Mouse (Mus musculus) CD8-positive naive resting alpha-beta T cell, adult 2 months (primary cell): ENCODE measurements around the gene Rps6ka5.

Experiments
- DNase-seq, 2 experiments: peaks; one replicate each; pipeline ENCODE4 v3.0.0; 2022; ENCODE audit warnings: low read depth in 2 of 2, low spot score in 2 of 2

Gene Rps6ka5

DNA sequence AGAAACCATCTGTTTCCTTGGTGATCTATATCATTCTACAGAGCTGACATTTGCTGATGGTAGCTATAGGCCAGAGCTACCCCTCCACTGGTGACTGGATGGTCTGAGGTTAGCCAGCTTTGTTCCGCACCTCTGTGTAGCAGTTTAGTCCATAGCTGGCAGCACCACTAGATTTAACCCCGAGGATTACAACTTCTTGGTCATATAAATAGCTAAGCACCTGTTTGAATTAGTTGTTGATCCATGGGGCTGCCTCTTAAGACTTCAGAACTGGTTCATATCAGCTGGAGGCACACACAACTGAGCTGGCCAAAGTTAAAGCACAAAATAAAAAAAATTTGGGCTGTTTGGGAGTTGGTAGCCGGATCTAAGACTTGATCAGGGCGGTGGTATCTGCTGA, 193.6 kb downstream of the Rps6ka5 start:
- DNase-seq, result no peak

DNA sequence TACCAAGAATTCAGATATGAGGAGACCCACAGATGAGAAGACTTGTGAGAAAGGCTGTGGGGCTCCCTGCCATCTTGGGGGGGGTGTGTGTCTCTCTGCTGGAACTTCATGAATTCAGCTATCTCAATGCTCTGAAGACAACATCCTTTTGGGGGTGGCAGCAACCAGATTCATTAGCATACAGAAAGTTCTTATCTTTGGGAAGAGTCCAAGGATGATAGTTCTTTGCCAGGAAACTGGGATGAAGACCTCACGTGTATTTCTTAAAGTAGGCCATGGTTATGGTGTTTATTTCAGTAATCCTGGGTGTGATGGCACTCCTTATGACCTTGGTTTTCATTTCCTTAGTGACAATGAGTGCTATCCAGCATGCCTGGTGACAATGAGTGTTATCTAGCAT, 195.0 kb downstream of the Rps6ka5 start:
- DNase-seq, result no peak

DNA sequence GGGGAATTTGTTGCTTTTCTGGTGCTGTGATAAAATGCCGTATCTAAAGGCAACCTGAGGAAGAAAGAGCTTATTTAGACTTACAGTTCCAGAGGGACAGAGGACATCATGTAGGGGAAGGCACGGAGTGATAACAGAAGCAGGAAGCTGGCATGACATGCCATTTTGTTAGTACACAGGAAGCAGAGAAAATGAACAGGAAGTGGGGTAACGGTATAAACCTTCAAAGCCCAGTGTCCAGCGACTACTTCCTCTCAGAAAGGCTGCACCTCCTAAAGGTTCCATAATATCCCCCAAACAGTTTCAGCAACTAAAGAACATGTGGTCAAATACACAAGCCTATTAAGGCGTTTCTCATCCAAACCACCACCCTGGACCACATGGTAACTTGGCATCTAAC, 195.9 kb downstream of the Rps6ka5 start:
- no peak for DNase-seq

DNA sequence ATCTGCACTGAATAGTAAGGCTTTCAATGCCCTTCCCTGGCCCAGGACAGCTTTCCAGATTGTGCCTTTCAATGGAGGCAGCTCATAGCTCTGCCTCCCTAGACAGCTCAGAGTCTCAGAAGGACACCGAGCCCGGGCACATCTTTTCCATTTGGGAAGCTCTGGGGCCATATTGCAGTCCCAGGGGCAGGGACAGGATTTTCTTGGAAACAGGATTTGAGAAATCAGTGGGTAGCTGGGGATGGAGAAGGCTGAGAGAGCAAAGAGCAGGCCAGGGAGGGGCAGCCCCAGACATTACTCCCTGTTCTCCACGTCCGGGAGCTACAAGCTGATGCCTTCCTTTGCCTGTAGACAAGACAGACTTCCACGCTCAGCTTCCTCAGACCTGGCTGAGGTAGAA, 197.1 kb downstream of the Rps6ka5 start:
- DNase-seq, result no peak

DNA sequence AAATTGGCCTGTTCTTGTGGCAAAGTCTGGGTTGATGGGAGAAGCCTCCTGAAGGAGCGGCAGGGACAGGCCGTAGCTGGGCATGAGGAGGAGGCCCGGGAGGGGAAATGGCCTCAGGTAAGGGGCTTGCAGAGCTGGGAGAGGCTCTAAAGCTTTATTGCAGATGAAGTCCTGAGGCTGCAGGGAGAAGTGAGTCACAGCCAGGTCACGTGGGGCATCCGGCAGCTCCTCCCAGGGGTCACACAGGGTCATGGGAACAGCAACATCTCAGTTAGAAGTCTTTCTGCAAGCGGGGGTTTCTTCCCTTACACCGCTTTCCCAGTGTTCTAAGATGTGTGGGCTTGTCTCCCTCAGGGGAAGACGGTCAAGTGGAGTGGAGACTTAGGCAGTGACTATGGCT, 197.6 kb downstream of the Rps6ka5 start:
- DNase-seq, result no peak

- DNase-seq, result no peak
These were observed 198.5 kb downstream of the Rps6ka5 start for GRCm38 (mm10) chr12:100528246-100528645.

- DNase-seq, result no peak
These were observed 199.0 kb downstream of the Rps6ka5 start for GRCm38 (mm10) chr12:100527753-100528152.

- no peak for DNase-seq
These were observed 199.5 kb downstream of the Rps6ka5 start for GRCm38 (mm10) chr12:100527241-100527640.

DNA sequence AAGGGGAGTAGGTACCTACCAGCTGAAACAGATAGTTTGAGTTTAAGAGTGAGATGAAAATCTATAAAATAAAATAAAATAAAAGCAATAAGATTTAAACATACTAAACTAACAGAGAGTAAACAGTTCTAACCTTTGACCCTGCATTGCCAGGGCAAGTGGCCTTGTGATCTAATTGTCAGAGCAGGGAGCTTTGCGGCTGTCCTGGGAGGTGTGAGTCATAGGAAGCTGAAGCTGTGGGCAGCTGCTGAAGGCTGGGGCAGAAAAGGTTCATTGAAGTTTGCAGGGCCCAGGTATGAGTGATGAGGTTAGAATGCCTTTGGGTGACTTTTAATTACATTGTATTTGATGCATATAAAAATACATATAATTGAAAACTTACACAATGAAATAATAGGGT, 200.8 kb downstream of the Rps6ka5 start:
- no peak for DNase-seq

DNA sequence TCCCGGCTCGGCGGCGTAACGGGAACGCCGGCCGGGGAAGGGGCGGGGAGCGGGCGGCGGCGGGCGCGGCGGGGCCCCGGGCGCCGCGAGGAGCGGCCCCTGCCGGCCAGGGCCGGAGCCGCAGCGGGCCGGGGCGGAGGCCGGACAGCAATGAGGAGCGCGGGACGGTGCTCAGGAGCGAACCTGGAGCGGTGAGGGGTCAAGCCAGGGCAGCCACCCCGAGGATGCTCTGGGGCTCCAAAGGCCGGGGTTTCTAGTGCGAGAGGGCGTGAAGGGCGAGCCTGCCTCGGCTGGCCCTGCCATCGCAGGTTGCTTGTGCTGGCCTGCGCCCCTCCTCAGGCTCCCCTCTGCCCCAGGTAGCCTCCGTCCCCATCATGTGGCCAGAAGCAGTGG, 206.0 kb downstream of the Rps6ka5 start, which contains the start of gene Ttc7b:
Gene Ttc7b, minus strand, starts transcription at position 33 of the 393 bp plus-strand sequence.
- peak; percentile 23 to 31 for DNase-seq

- DNase-seq, result peak; percentile 37 to 46
These were observed 206.5 kb downstream of the Rps6ka5 start for GRCm38 (mm10) chr12:100520077-100520793.

DNA sequence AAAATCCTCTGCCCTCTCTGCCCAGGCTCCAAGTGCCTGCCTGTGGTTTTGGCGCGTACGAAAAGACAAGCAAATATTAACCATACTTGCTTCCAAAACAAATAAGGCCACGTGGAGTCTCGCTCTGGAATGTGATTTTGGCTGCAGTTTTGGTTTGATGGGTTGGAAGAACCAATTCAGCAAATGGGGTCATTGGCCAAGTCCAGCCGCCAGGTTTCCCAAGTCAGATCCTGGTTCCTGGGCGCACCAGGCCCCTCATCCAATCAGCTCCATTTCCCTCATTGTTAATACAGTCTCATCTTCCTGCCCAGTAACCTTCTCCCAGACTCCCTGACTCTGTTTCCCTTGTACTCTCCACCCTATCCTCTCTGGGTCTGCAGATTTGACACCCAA, 207.1 kb downstream of the Rps6ka5 start:
- DNase-seq, result no peak

- DNase-seq, result no peak
These were observed 209.4 kb downstream of the Rps6ka5 start for GRCm38 (mm10) chr12:100517371-100517770.

- no peak for DNase-seq
These were observed 210.5 kb downstream of the Rps6ka5 start for GRCm38 (mm10) chr12:100516161-100516838.

DNA sequence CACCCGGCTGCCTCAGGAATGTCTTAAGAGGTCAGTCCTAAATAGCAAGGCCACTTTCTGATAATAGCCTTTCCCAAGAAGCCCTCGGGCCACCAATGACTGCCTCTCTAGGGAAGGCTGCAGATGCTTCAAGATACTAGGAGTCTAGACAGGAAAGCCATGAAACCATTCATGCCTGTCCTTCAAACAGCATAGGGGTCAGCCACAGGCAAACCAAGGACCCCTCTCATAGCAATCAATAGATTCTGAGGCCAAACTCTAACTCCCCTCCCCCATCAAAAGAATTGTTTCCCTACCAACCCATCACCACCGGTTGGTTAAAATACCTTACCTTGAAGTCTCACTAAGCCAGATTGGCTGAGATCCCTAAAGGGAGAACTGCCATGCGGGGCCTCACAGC, 211.3 kb downstream of the Rps6ka5 start:
- DNase-seq, result no peak

DNA sequence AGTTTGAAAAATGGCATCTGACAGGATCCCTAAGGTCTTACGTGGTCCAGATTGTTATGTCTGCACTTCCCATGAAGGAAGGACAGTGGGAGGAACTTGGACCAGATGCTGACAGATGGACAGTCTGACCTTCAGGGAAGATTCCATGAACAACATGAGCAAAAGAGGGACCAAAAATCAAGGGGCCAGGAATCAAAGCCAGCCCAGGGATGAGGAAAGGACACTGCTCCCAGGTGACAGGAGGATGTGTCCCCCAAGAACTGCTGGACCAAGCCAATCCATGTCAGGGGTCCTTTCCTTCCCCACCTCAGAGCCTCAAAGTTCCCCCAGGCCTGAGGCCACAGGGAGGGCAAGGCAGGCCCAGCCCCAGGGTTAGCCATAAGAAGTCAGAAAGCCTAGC, 212.2 kb downstream of the Rps6ka5 start:
- DNase-seq, result no peak

DNA sequence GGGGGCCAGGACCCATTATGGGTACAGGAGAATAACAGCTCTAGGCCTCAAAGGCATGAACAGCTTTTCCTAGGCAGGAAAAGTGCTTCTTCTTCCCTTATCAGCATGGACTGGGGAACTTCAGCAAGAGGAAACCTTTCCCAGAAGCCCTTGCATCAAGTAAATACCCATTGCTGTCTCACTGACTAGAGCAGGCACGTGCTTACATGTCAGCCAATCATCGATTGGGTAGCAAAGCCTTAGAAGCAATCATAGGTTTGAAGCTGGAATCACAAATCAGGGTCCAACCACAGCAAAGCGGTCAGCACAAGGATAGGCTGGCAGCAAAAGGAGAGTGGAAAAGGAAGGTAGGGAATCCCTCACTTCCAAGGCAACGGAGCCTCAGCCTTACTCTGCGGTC, 213.7 kb downstream of the Rps6ka5 start:
- DNase-seq, result no peak

DNA sequence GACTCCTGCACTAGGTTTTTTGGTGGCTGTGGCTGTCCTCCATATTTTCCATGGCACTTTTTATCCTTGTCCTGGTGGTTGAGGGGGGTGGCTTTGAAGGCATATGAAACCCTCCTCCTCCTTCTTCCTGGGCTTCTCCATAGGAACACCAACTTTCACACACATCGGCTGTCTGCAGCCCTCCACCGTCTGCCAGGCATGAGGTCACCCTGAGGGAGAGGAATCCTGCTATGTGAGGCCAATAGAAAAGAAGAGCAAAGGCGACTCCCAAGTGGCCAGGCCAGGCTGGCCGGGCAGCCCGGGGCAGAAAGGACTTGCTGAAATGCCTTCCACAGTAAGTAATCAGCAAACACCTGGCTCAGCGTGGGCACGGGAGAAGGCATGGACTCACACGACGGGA, 214.1 kb downstream of the Rps6ka5 start:
- DNase-seq, result no peak

GRCm38 (mm10) chr12:100509615-100510282, 217.0 kb downstream of the Rps6ka5 start:
- no peak for DNase-seq

- no peak for DNase-seq
These were observed 218.1 kb downstream of the Rps6ka5 start for GRCm38 (mm10) chr12:100508668-100509067.

DNA sequence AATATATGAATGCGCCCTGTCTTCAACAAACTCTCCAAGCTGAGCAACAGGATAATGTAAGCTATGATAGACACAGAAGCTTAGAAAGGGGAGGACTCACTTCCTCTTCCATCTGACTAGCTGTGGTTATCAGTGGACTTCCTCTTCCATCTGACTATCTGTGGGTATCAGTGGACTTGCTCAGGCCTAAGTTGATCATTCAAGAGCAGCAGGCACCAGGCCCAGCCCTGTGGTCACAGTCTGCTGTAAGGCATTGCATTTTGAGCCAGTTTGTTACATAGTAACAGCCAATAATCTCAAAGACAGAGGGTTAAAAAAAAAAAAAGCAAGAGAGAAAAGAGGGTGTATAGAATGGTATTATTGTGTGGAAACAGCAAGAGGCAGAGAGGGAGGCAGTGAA, 221.3 kb downstream of the Rps6ka5 start:
- DNase-seq, result no peak

DNA sequence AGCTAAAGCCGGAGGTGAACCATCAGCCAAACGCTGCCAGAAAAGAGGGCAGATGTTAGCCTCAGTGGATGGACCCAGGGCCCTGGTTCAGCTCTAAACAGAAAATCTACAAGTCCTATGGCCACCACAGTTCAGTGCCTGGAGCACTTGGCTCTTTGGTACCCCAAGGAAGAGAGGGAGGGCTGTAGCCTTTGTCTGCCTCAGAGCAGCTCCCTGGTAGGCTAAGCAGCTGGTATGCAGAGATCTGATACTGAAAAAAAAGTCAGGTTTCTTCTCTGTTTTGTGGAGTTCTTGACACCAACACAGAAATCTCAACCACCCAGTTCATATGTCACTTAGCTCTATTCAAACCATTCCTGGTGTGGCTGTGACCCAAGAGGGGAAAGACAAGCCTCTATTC, 222.2 kb downstream of the Rps6ka5 start:
- DNase-seq, result no peak
